Mouse (Mus musculus) MEL (cell line): ENCODE measurements around the gene Kif3a. TPM values are rescaled to one million over a fixed set of nuclear protein-coding genes. Genes with fewer than 3 reads are reported as not detected.

ENCODE experiments used
- DNase-seq: peaks from one replicate; pipeline ENCODE4 v3.0.0; 2011; ENCODE audit warnings: low read depth, low spot score
- H3K27ac ChIP-seq: 2 replicates; pipeline ENCODE4 v1.5.1; 2012; ENCODE audit warnings: low read depth, mild to moderate bottlenecking, control low read depth, low read length, moderate library complexity; ENCODE audit not compliant: control insufficient read depth
- H3K27me3 ChIP-seq, 2 experiments: fragments of 150-350 bp in 1 of 2; sonication (generic) in 1 of 2; 2 replicates each; pipeline ENCODE4 v1.6.1; 2012; ENCODE audit warnings: low read length in 2 of 2, mild to moderate bottlenecking in 2 of 2, improper control_type of control experiment in 1 of 2, moderate library complexity in 1 of 2; ENCODE audit not compliant: insufficient read depth in 2 of 2, control insufficient read depth in 1 of 2
- H3K36me3 ChIP-seq, 2 experiments: 2 replicates each; pipeline ENCODE4 v1.6.1; 2012 to 2014; ENCODE audit warnings: low read length in 2 of 2, improper control_type of control experiment in 1 of 2, inconsistent platforms in 1 of 2, mild to moderate bottlenecking in 1 of 2; ENCODE audit not compliant: insufficient read depth in 2 of 2, control insufficient read depth in 1 of 2
- H3K4me1 ChIP-seq, 2 experiments: fragments of 150-350 bp in 1 of 2; sonication (generic) in 1 of 2; 2 replicates each; pipeline ENCODE4 v1.6.1; 2012; ENCODE audit warnings: low read length in 2 of 2, improper control_type of control experiment in 1 of 2, mild to moderate bottlenecking in 1 of 2; ENCODE audit not compliant: insufficient read depth in 2 of 2, control insufficient read depth in 1 of 2
- H3K4me3 ChIP-seq, 2 experiments: fragments of 150-350 bp in 1 of 2; sonication (generic) in 1 of 2; 2 replicates each; pipeline ENCODE4 v1.5.1; 2012; ENCODE audit warnings: low read depth in 2 of 2, low read length in 2 of 2, mild to moderate bottlenecking in 2 of 2, moderate library complexity in 2 of 2, control low read depth in 1 of 2, improper control_type of control experiment in 1 of 2; ENCODE audit not compliant: control insufficient read depth in 1 of 2, insufficient read depth in 1 of 2
- H3K79me2 ChIP-seq: 2 replicates; pipeline ENCODE4 v1.6.1; 2012; ENCODE audit warnings: mild to moderate bottlenecking, low read length, moderate library complexity; ENCODE audit not compliant: control insufficient read depth, poor library complexity, insufficient read depth
- H3K9ac ChIP-seq: 2 replicates; pipeline ENCODE4 v1.6.1; 2012; ENCODE audit warnings: low read depth, mild to moderate bottlenecking, control low read depth, low read length, moderate library complexity; ENCODE audit not compliant: control insufficient read depth, poor library complexity, severe bottlenecking
- H3K9me3 ChIP-seq: fragments of 150-350 bp; sonication (generic); replicated peaks from 2 replicates; pipeline ENCODE4 v1.6.1; 2012; ENCODE audit warnings: mild to moderate bottlenecking, low read length, improper control_type of control experiment, moderate library complexity; ENCODE audit not compliant: insufficient read depth
- BHLHE40 ChIP-seq: IDR thresholded peaks from 2 replicates; pipeline ENCODE4 v1.6.1; 2012; ENCODE audit warnings: low read depth, mild to moderate bottlenecking, inconsistent platforms, low read length, improper control_type of control experiment, borderline replicate concordance
- CHD1 ChIP-seq: IDR thresholded peaks from 2 replicates; pipeline ENCODE4 v1.6.1; 2012; ENCODE audit warnings: low read depth, mild to moderate bottlenecking, inconsistent platforms, low read length, improper control_type of control experiment
- CHD2 ChIP-seq: IDR thresholded peaks from 2 replicates; pipeline ENCODE4 v1.6.1; 2011; ENCODE audit warnings: low read length, improper control_type of control experiment
- E2F4 ChIP-seq: IDR thresholded peaks from 2 replicates; pipeline ENCODE4 v1.6.1; 2011; ENCODE audit warnings: low read depth, low read length, improper control_type of control experiment, borderline replicate concordance
- ELF1 ChIP-seq: IDR thresholded peaks from 2 replicates; pipeline ENCODE4 v1.6.1; 2014; ENCODE audit warnings: low read depth, mild to moderate bottlenecking, inconsistent platforms, low read length, improper control_type of control experiment, moderate library complexity
- EP300 ChIP-seq, 2 experiments: IDR thresholded peaks; 2 replicates each; pipeline ENCODE4 v1.6.1; 2011; ENCODE audit warnings: improper control_type of control experiment in 2 of 2, low read length in 2 of 2, low read depth in 1 of 2, mild to moderate bottlenecking in 1 of 2
- ETS1 ChIP-seq: IDR thresholded peaks from 2 replicates; pipeline ENCODE4 v1.6.1; 2012; ENCODE audit warnings: low read depth, mild to moderate bottlenecking, inconsistent platforms, low read length, improper control_type of control experiment, moderate library complexity
- GABPA ChIP-seq: IDR thresholded peaks from 2 replicates; pipeline ENCODE4 v1.6.1; 2012; ENCODE audit warnings: low read depth, mild to moderate bottlenecking, inconsistent platforms, low read length, improper control_type of control experiment, moderate library complexity
- GATA1 ChIP-seq: IDR thresholded peaks from 2 replicates; pipeline ENCODE4 v1.6.1; 2011; ENCODE audit warnings: low read depth, low read length, improper control_type of control experiment
- JUND ChIP-seq: IDR thresholded peaks from 2 replicates; pipeline ENCODE4 v1.6.1; 2011; ENCODE audit warnings: low read depth, mild to moderate bottlenecking, improper control_type of control experiment, low read length
- KAT2A ChIP-seq: conservative IDR thresholded peaks from 2 replicates; pipeline ENCODE4 v1.6.1; 2012; ENCODE audit warnings: low read depth, low read length, improper control_type of control experiment, inconsistent platforms
- MAFK ChIP-seq: IDR thresholded peaks from 2 replicates; pipeline ENCODE4 v1.6.1; 2011; ENCODE audit warnings: low read depth, mild to moderate bottlenecking, low read length, improper control_type of control experiment, borderline replicate concordance
- MAX ChIP-seq: IDR thresholded peaks from 2 replicates; pipeline ENCODE4 v1.6.1; 2011; ENCODE audit warnings: low read length, improper control_type of control experiment
- MAZ ChIP-seq: IDR thresholded peaks from 2 replicates; pipeline ENCODE4 v1.6.1; 2012; ENCODE audit warnings: low read depth, mild to moderate bottlenecking, inconsistent platforms, low read length, improper control_type of control experiment
- MEF2A ChIP-seq: IDR thresholded peaks from 2 replicates; pipeline ENCODE4 v1.6.1; 2014; ENCODE audit warnings: low read depth, mild to moderate bottlenecking, inconsistent platforms, low read length, improper control_type of control experiment; ENCODE audit not compliant: poor library complexity, insufficient replicate concordance, severe bottlenecking; ENCODE audit errors: extremely low read depth
- MXI1 ChIP-seq: IDR thresholded peaks from 2 replicates; pipeline ENCODE4 v1.6.1; 2011; ENCODE audit warnings: mild to moderate bottlenecking, low read depth, low read length, improper control_type of control experiment
- MYB ChIP-seq: IDR thresholded peaks from 2 replicates; pipeline ENCODE4 v1.6.1; 2011; ENCODE audit warnings: mild to moderate bottlenecking, low read depth, low read length, improper control_type of control experiment
- MYC ChIP-seq: IDR thresholded peaks from 2 replicates; pipeline ENCODE4 v1.6.1; 2011; ENCODE audit warnings: low read depth, mild to moderate bottlenecking, low read length, improper control_type of control experiment, moderate library complexity
- NRF1 ChIP-seq: IDR thresholded peaks from 2 replicates; pipeline ENCODE4 v1.6.1; 2014; ENCODE audit warnings: low read depth, mild to moderate bottlenecking, inconsistent platforms, low read length, improper control_type of control experiment, moderate library complexity; ENCODE audit not compliant: poor library complexity, insufficient read depth, severe bottlenecking
- POLR2A ChIP-seq, 2 experiments: IDR thresholded peaks; 2 replicates each; pipeline ENCODE4 v1.6.1; 2011 to 2012; ENCODE audit warnings: low read length in 2 of 2, mild to moderate bottlenecking in 2 of 2, control low read depth in 1 of 2, improper control_type of control experiment in 1 of 2, low read depth in 1 of 2, moderate library complexity in 1 of 2; ENCODE audit not compliant: control insufficient read depth in 1 of 2, insufficient read depth in 1 of 2, poor library complexity in 1 of 2
- POLR2AphosphoS2 ChIP-seq: IDR thresholded peaks from 2 replicates; pipeline ENCODE4 v1.6.1; 2011; ENCODE audit warnings: low read length, improper control_type of control experiment
- POLR2AphosphoS5 ChIP-seq: IDR thresholded peaks from 2 replicates; pipeline ENCODE4 v1.6.1; 2012; ENCODE audit warnings: low read depth, borderline replicate concordance, mild to moderate bottlenecking, inconsistent platforms, low read length, moderate library complexity, mixed read lengths
- RAD21 ChIP-seq: IDR thresholded peaks from 2 replicates; pipeline ENCODE4 v1.6.1; 2011; ENCODE audit warnings: mild to moderate bottlenecking, low read depth, low read length, improper control_type of control experiment
- RCOR1 ChIP-seq: IDR thresholded peaks from 2 replicates; pipeline ENCODE4 v1.6.1; 2012; ENCODE audit warnings: low read depth, mild to moderate bottlenecking, inconsistent platforms, low read length, improper control_type of control experiment
- SIN3A ChIP-seq: IDR thresholded peaks from 2 replicates; pipeline ENCODE4 v1.6.1; 2012; ENCODE audit warnings: low read length, improper control_type of control experiment, inconsistent platforms
- SMC3 ChIP-seq: IDR thresholded peaks from 2 replicates; pipeline ENCODE4 v1.6.1; 2011; ENCODE audit warnings: low read depth, low read length, improper control_type of control experiment
- TAL1 ChIP-seq: IDR thresholded peaks from 2 replicates; pipeline ENCODE4 v1.6.1; 2012; ENCODE audit warnings: mild to moderate bottlenecking, inconsistent platforms, low read length, moderate library complexity, mixed read lengths
- TBP ChIP-seq: IDR thresholded peaks from 2 replicates; pipeline ENCODE4 v1.8.0; 2011; ENCODE audit warnings: low read depth, low read length, improper control_type of control experiment
- TCF12 ChIP-seq: IDR thresholded peaks from 2 replicates; pipeline ENCODE4 v1.6.1; 2014; ENCODE audit warnings: low read depth, mild to moderate bottlenecking, inconsistent platforms, low read length, improper control_type of control experiment, moderate library complexity
- UBTF ChIP-seq: IDR thresholded peaks from 2 replicates; pipeline ENCODE4 v1.6.1; 2012; ENCODE audit warnings: low read depth, mild to moderate bottlenecking, inconsistent platforms, low read length, improper control_type of control experiment, moderate library complexity, borderline replicate concordance; ENCODE audit not compliant: insufficient read depth
- USF1 ChIP-seq: IDR thresholded peaks from 2 replicates; pipeline ENCODE4 v1.6.1; 2014; ENCODE audit warnings: low read depth, mild to moderate bottlenecking, inconsistent platforms, low read length, improper control_type of control experiment, moderate library complexity
- USF2 ChIP-seq, 2 experiments: IDR thresholded peaks; 2 replicates each; pipeline ENCODE4 v1.6.1; 2011 to 2012; ENCODE audit warnings: improper control_type of control experiment in 2 of 2, low read length in 2 of 2, borderline replicate concordance in 1 of 2, inconsistent platforms in 1 of 2, low read depth in 1 of 2, mild to moderate bottlenecking in 1 of 2; ENCODE audit not compliant: insufficient read depth in 1 of 2
- ZC3H11A ChIP-seq: IDR thresholded peaks from 2 replicates; pipeline ENCODE4 v1.6.1; 2012; ENCODE audit warnings: low read depth, mild to moderate bottlenecking, inconsistent platforms, low read length, improper control_type of control experiment
- ZKSCAN1 ChIP-seq: IDR thresholded peaks from 2 replicates; pipeline ENCODE4 v1.6.1; 2012; ENCODE audit warnings: low read depth, mild to moderate bottlenecking, inconsistent platforms, low read length, improper control_type of control experiment, moderate library complexity
- ZMIZ1 ChIP-seq: IDR thresholded peaks from 2 replicates; pipeline ENCODE4 v1.6.1; 2012; ENCODE audit warnings: low read depth, mild to moderate bottlenecking, inconsistent platforms, low read length, improper control_type of control experiment, moderate library complexity
- ZNF384 ChIP-seq: IDR thresholded peaks from 2 replicates; pipeline ENCODE4 v1.6.1; 2012; ENCODE audit warnings: low read depth, mild to moderate bottlenecking, inconsistent platforms, low read length, improper control_type of control experiment
- polyA plus RNA-seq, 2 experiments: library from polyadenylated mRNA; stranded (reverse) in 1 of 2; unstranded in 1 of 2; fragments of >175 nt in 1 of 2; fragments of >200 nt in 1 of 2; gene quantifications; 2 replicates each; pipeline versions ENCODE4 v1.2.1 to v1.2.4; 2012; ENCODE audit warnings: low replicate concordance in 2 of 2, low read depth in 1 of 2; ENCODE audit not compliant: insufficient read length in 2 of 2, insufficient read depth in 1 of 2, missing spikeins in 1 of 2
- total RNA-seq: library from RNA; depleted of rRNA; stranded (reverse); fragments of 300-350 nt; gene quantifications from 2 replicates; pipeline ENCODE4 v1.2.3, GENCODE M21; 2012

The Kif3a gene
- total and polyA plus RNA-seq, 3 experiments, result 13.6 to 88.3 (median 17.1) TPM

- Histone ChIP-seq H3K9ac (peak overlapping the region; percentile 69), H3K4me1 (peaks cover 42 to 61% of the 10 kb centered on the region in 2 experiments), H3K27me3 (no peaks in the 10 kb centered on the region), H3K9me3 (no peaks in the 10 kb centered on the region), H3K4me3 (peak overlapping the region in 1 of 2 experiments; percentile 2; a peak in 1 of 4 replicates), H3K27ac (peak overlapping the region; percentile 96), H3K36me3 (peaks cover 0 to 46% of the 10 kb centered on the region in 2 experiments; a peak in 2 of 4 replicates), H3K79me2 (peaks cover 2% of the 10 kb centered on the region; the same call in 1 of the 2 replicates)
- DNase-seq, result peak; percentile 90
- TF ChIP-seq SMC3 (no peak), MAZ (peak; percentile 76), MAX (peak; percentile 98), TCF12 (peak; percentile 85), POLR2AphosphoS2 (no peak; the same call in 1 of the 2 replicates), CHD1 (no peak), TAL1 (no peak), JUND (no peak), POLR2A (IDR thresholded peaks at IDR 0.05; ENCODE audit: control insufficient read depth in 1 of 2, insufficient read depth in 1 of 2, low read depth in 1 of 2, low read length in 2 of 2, poor library complexity in 1 of 2) (peak; percentile 63 to 75), POLR2AphosphoS5 (peak; percentile 66; the same call in 1 of the 2 replicates), RCOR1 (peak; percentile 57; the same call in 1 of the 2 replicates), ZKSCAN1 (no peak), SIN3A (peak; percentile 73), CHD2 (no peak), EP300 (IDR thresholded peaks at IDR 0.05; ENCODE audit: low read depth in 1 of 2, low read length in 2 of 2) (peak; percentile 83 to 96), GATA1 (peak; percentile 84), MXI1 (peak; percentile 66; the same call in 1 of the 2 replicates), MEF2A (no peak), ZC3H11A (no peak), MYC (peak; percentile 93), USF1 (peak; percentile 93), UBTF (no peak), TBP (peak; percentile 81), MYB (peak; percentile 97), BHLHE40 (0 out of 2 replicates have a peak, but pooled peaks have one; percentile 57), E2F4 (no peak), KAT2A (no peak; the same call in 1 of the 2 replicates), ETS1 (peak; percentile 92), NRF1 (peak; percentile 75), USF2 (IDR thresholded peaks at IDR 0.05; ENCODE audit: borderline replicate concordance in 1 of 2, insufficient read depth in 1 of 2, low read depth in 1 of 2, low read length in 2 of 2) (peak in 1 of 2 experiments; percentile 64; a peak in 2 of 4 replicates), ELF1 (no peak), RAD21 (no peak), GABPA (no peak), ZNF384 (no peak), ZMIZ1 (no peak), MAFK (no peak)
Measured at GRCm38 (mm10) chr11:53626802-53627373, 59.7 kb downstream of the Kif3a start.
